In the genomic region with DNA sequence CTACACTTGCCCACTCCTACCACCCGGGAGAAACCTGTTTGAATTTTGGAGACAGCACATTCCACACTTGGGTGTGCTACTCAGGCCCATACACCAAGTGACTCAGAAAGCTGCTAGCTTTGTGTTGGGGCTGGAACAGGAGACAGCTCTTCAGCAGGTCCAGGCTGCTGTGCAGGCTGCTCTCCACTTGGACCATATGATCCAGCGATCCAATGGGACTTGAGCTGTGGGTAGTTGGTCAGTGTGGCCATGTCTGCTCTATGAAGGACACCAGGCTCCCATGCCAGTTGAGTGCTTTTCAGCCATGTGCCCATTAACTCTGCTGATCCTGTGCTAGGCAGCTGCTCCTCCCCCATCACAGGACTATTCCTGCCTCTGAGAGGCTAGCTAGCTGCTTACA, we compare ENCODE assay signal across 20 mouse cellular contexts. TPM values are rescaled to one million over a fixed set of nuclear protein-coding genes. Genes with fewer than 3 reads are reported as not detected.
A peak's percentile ranks its signal among the peaks of the same experiment; 100 is the strongest.
DNase-seq lines count a peak whose midpoint lies in the region; ATAC-seq and TF ChIP-seq lines count a peak whose summit lies in the region.
"Had no signal": no experiment of that assay in that cellular context is flagged by ENCODE, and none has a peak within 500 bp of the region (broad histone marks: within the 10 kb centered on the region; RNA-seq: fewer than 3 reads in every experiment).

No protein-coding gene starts in this region.

- peak; percentile 57 for ATAC-seq in lung, postnatal 0 days
- ATAC-seq: CD4-positive, CD25-positive, alpha-beta regulatory T cell, adult 4 months; forebrain, embryonic 15.5 days had no signal

- no peak for TF ChIP-seq EP300 in lung, postnatal 0 days (IDR thresholded peaks at IDR 0.05)

- no peaks in the 10 kb centered on the region for H3K27me3 ChIP-seq in lung, postnatal 0 days (replicated peaks; ENCODE audit: insufficient read depth, low read length)
- H3K27me3 ChIP-seq: embryonic facial prominence, embryonic 12.5 days; forebrain, embryonic 15.5 days; heart, embryonic 15.5 days had no signal

- no peaks in the 10 kb centered on the region for H3K36me3 ChIP-seq in lung, postnatal 0 days (ENCODE audit: insufficient read depth, low read length)
- H3K36me3 ChIP-seq: embryonic facial prominence, embryonic 12.5 days; forebrain, embryonic 15.5 days; heart, embryonic 15.5 days; hindbrain, embryonic 10.5 days had no signal

- no peak overlapping the region for H3K4me3 ChIP-seq in lung, postnatal 0 days (ENCODE audit: low read depth, low read length)
- H3K4me3 ChIP-seq: embryonic facial prominence, embryonic 12.5 days; forebrain, embryonic 15.5 days; heart, adult 2 months; heart, embryonic 15.5 days; hindbrain, embryonic 10.5 days had no signal

- H3K4me1 ChIP-seq in lung, postnatal 0 days (ENCODE audit: insufficient read depth, low read depth, low read length), result no peaks in the 10 kb centered on the region
- H3K4me1 ChIP-seq: forebrain, embryonic 15.5 days had no signal

- no peaks in the 10 kb centered on the region for H3K9me3 ChIP-seq in lung, postnatal 0 days (ENCODE audit: low read length)
- H3K9me3 ChIP-seq: embryonic facial prominence, embryonic 12.5 days; forebrain, embryonic 15.5 days; G1E; heart, embryonic 15.5 days; hindbrain, embryonic 10.5 days had no signal

- no peak overlapping the region for H3K4me2 ChIP-seq in lung, postnatal 0 days (replicated peaks; ENCODE audit: low read depth, low read length)
- H3K4me2 ChIP-seq: embryonic facial prominence, embryonic 12.5 days; forebrain, embryonic 15.5 days; heart, embryonic 11.5 days; heart, embryonic 15.5 days; hindbrain, embryonic 14.5 days had no signal

- peak; percentile 84 for DNase-seq in heart, adult 11 months
- no peak for DNase-seq in heart, postnatal 10 days
- DNase-seq in lung, postnatal 0 days (ENCODE audit: low spot score), result no peak
- DNase-seq in lung, postnatal 4 days, result no peak
- peak; percentile 35 for DNase-seq in ZHBTc4 (ENCODE audit: low read depth, low spot score)
- DNase-seq in retina, postnatal 1 day, result no peak
- DNase-seq: adrenal gland, postnatal 10 days; B cell, adult 2 months; cerebellum, adult 11-12 months; cerebellum, adult 9-10 months; cerebellum, postnatal 25 days; heart, adult 2 months had no signal

- H3K9ac ChIP-seq in lung, postnatal 0 days (replicated peaks; ENCODE audit: low read depth), result no peak overlapping the region
- H3K9ac ChIP-seq: embryonic facial prominence, embryonic 12.5 days; forebrain, embryonic 15.5 days; heart, embryonic 15.5 days; hindbrain, embryonic 14.5 days had no signal

- TF ChIP-seq CTCF in lung, postnatal 0 days (IDR thresholded peaks at IDR 0.05), result no peak

- 67% methylated on average over 2 of the region's 2 CpGs for WGBS in lung, postnatal 0 days

- no peak overlapping the region for H3K27ac ChIP-seq in lung, postnatal 0 days (ENCODE audit: low read length)
- H3K27ac ChIP-seq: embryonic facial prominence, embryonic 12.5 days; forebrain, embryonic 15.5 days; heart, adult 2 months; heart, embryonic 15.5 days; hindbrain, embryonic 10.5 days; hindbrain, embryonic 14.5 days had no signal

- intact Hi-C loops in heart, postnatal 10 days (cut with DNase I), result no loop called here

RNA-seq across cellular contexts. Expression of gene Itgb3bp, which starts 24.3 kb away (rescaled TPM):
- total RNA-seq in heart, postnatal 10 days (2021), result 1 to 10 TPM; 7.6 to 8.8 TPM
- 11.9 and 13.5 TPM in 2 replicates for polyA plus RNA-seq in lung, postnatal 0 days (2015; fragmentation: Nextera tagmentation; extraction: Ambion mirVana)

RNA-seq across cellular contexts. Expression of gene Pgm1, which starts 24.7 kb away (rescaled TPM):
- 100 to 1,000 TPM; 222 to 228 TPM for total RNA-seq in heart, postnatal 10 days (2021)
- polyA plus RNA-seq in lung, postnatal 0 days (2015; fragmentation: Nextera tagmentation; extraction: Ambion mirVana), result 76.3 and 81.6 TPM in 2 replicates

Comparison
In these comparisons a context has a peak if more than half of its experiments do, and no peak if none do; other contexts are left out.
1. DNase-seq: peak in heart, adult 11 months (single experiment) and ZHBTc4 (single experiment); none in heart, postnatal 10 days (0 of 2), lung, postnatal 0 days (single experiment), lung, postnatal 4 days (0 of 2) and retina, postnatal 1 day (single experiment).